Mouse (Mus musculus): ENCODE results near the gene Mrpl58.

Gene Mrpl58

DNA sequence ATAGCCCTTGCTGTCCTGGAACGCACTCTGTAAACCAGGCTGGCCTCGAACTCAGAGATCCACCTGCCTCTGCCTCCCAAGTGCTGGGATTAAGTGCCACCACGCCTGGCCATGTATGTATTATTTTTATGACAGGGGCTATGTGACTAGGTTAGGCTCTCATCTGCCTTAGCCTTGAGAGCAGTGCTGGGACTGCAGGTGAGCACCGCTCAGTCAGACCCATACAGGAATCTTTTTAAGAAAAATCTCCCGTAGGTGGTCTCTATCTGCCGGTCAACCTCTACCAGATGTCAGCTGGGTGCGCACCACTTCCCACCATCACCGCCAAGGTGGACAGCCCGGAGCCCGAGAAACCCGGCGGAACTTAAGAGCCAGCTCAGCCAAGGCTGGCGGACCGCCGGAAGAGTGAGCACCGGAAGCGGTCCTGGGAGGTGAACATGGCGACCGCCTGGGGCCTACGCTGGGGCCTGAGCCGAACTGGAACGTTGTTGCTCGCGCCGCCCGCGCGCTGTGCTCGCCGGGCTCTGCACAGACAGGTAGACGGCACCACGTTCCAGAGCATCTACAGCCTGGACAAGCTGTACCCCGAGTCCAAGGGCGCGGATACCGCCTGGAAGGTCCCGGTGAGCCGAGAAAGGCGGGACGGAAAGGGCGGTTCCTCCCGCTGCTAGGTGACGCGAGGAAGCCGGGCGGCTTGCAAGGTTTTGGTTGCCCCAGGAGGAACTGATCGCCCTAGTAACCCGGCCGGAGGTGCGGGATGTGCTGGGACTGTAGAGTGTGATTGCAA, at the start of gene Mrpl58:
Mrpl58 (plus strand) TSS at position 415 of the 787 bp plus-strand sequence.
- DNase-seq: peak; percentile 73 to 87

DNA sequence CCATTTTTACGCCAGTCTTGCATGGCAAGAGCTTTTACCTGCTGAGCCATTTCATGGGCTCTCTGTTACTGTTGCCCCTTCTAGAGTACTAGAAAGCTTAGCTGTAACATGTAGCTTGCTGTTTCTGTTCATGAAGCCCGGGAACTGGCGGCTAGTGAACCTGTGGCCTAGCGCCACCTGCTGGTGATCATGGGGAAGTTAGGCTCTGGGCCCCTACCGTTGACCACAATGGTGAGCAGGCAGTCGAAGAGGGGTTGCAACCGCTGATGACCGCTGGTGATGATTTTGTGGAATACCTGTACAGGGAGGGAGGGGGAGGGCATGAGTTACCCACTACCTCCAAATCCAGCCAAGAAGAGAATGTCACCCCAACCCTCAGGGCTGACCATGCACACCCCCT, 49.4 kb upstream of the Mrpl58 start:
- DNase-seq: peak in 1 of 2 experiments; percentile 56

DNA sequence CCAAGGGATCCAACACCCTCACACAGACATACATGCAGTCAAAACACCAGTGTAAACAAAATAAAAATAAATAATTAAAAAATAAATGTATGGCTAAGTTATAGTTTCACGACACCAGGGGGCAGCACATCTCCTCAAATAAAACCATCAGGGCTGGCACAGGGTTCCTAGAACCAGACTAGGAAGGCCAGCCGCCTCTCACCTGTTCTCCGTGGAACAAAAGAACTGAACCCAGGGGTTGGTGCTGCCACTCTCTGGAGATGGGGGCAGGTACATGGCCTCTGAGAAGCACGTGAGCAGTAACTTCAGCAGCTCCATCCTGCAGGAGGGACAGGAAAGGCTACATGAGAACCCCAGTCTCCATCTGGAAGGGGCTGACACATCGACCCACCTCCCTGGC, 45.1 kb upstream of the Mrpl58 start:
- DNase-seq: peak in 1 of 2 experiments; percentile 71

DNA sequence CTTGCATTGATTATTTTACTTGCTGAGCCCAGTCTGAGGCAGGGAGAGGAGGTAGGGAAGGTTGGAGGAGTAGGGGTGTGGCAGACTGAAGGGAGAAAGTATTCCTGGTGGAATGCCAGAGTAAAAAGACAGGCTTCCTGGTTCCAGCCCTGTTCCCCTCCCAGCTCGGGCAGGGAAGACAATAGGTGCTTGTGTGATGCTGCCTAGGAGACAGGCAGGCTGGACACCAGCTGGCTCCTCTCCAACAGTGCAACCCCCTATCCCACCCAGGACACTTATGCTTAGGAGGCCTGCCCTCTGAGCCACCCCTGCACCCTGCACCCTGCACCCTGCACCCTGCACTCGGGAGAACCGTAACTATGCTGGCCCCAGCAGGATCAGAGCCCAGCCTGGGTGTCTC, 44.3 kb upstream of the Mrpl58 start:
- no peak for DNase-seq

DNA sequence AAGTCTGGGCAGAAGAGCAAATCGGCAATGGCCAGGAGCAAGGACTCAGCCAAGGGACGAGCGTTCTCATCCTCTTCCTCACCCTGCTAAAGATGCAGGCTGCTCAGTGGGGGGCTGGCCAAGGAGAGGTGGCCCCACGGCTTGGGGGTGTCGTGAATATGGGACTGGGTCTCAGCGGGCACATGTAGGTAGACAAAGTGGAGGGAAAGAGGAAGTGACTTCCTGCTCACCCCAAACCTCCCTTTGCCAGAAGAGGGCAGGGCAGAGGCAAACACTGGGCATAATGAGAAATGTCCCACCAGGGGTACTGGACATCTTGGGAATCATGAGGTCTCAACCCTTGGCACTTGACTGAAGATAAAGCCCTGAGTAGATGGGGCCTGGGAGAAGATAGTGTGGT, 43.8 kb upstream of the Mrpl58 start:
- no peak for DNase-seq

DNA sequence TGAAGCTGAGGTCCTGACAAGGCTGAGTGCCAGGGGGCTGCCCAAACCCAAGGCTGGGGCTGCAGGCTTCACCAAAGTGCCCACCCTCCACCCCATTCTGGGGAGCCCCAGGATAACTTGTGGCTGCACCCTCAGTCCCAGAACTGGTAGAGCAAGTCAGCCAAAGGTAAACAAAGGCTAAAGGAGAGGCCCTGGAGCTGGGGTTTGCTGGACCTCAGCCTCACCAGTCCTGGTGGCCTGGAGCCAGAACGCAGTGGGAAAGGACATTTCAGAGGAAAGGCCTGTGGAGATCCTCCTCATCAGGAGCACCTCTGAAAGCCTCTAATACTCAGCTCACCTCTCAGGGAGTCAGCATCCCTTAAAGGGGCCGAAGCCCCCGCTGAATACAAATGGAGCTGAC, 39.4 kb upstream of the Mrpl58 start:
- no peak for DNase-seq

DNA sequence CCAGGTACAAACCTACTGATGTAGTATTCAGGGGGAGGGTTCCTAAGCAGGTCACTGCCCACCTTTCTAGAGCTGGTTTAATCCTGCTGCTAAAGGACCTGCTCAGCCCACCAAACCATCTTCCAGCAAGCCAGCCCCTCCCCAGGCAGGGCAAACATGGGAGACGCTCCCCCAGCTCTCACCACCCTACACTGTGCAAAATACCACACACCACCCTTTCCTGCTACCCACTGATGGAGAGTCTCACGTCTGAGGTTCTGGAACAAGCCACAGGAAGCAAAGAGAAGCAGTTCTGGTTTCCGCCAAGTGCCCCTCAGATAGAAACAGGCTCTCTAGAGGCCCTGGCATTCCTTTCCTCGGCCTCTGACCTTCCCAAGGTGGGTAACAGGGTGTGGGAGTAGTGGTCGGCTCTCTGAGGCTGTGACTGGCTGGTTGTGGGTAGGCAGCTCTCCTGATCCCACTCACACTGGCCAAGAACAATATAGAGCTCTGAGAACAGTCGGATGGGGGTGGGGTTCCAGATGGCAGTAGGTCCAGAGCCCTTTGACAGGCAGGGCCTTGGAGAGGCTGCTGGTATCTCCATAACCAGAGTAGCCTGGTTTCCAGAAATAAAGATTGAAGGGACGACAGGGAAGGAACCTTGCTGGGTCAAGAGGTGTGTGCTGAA, 37.4 kb upstream of the Mrpl58 start:
- no peak for DNase-seq

DNA sequence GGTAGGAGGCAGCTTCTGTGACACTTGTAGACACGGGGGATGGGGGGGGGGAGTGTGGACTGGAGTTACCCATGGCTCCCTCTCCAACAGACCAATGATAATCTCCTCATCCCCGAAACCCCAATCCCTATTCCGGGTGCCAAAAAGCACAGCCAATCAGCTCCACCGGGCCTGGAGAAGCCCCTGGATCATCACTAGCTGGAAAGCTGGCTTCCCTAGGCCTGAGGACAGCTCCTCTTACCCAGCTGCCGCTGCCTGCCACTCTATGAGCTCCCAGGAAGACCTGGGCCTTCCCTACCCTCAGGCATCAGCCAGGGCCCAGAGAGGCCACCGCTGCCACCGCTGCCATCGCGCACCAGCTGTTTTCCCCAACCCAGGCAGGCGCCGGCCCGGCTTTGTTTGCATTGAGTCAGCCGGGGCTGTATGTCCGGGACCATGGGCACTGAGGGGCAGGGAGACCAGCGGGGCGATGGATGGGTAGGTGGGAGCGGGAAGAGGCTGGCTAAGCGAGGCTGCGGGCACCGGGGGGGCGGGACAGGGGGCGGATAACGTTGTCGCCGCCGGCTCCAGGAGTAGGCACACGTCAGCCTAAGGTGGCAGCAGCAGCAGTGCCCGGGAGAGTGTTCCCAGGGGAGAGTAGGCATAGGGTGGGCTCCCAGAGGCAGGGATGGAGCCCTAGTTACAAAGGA, 36.7 kb upstream of the Mrpl58 start:
- no peak for DNase-seq

DNA sequence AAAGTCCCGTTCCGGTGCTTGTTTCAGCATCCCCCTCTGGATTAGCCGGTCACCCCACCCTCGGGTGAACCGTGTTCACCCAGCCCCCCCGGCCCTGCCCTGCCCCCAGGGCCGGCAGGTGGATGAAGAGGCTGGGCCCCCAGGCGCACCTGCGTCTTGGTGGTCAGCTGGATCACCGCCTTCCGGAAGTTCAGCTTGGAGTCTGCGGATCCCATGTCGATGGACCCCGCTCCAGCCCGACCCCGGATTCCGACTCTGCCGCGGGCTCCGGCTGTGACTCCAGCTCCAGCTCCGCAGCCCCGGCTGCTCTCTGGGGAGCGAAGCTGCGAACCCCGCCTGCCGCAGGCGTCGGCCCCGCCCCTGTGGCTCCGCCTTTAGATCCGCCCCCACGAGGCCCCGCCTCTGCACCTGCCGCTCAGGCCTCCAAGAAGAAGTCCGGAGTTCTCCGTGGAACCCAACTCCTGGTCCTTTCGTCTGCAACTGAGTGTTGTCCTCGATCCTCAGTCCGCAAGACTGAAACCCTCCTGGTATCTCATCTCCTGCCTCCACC, 36.1 kb upstream of the Mrpl58 start, which contains the start of gene Hid1:
Hid1 (minus strand) TSS at position 362 of the 550 bp plus-strand sequence.
- peak; percentile 67 to 82 for DNase-seq

DNA sequence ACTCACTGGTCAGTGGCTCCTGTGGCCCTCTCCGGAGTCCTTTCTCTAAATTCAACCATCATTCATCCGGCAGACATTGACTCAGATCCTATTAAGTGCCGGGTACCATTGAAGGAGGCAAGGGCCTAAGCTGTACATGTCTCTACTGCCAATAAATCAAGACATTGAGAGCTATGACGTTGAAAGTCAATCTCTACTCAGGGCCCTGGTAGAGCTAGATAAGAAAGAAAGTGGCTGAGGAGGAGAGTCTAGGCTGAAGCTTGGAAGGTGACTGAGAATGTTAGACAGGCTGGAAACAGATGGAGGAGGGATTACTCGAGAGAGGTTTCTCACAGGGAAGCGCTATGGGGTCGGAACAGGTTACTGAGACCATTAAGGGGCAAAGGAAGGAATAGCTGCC, 33.2 kb upstream of the Mrpl58 start:
- DNase-seq: no peak

DNA sequence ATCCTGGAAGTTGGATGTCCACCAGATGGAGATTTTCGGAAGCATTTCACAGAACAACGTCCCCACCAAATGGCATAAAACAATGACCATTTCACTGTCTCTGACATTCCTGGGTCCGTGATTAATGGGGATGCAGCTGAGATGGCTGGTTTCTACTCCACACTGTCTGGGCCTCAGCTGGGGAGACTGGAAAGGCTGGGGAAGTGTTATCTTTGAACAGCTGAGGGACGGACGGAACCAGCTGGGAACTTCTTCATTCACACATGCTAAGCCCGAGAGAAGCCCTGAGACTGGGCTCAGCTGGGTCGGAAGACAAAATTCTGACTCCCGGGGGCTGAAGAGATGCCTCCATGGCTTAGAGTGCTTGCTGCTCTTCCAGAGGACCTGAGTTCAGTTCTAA, 32.2 kb upstream of the Mrpl58 start:
- no peak for DNase-seq

DNA sequence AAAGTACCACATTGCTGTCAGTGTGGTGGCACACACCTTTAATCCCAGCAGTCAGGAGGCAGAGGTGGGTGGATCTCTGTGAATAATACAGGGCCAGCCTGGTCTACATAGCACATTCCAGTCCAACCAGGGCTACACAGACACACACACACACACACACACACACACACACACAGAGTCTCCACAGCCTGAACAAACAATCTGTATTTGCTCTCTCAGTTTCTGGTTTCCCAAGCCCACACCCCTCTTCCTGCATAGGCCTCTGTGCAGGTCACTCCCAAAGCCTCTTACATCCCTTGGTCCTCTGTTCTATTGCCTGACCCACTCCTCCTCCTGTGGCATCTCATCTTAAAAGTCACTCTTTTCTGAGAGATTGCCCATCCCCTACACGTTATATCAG, 31.5 kb upstream of the Mrpl58 start:
- DNase-seq: no peak

DNA sequence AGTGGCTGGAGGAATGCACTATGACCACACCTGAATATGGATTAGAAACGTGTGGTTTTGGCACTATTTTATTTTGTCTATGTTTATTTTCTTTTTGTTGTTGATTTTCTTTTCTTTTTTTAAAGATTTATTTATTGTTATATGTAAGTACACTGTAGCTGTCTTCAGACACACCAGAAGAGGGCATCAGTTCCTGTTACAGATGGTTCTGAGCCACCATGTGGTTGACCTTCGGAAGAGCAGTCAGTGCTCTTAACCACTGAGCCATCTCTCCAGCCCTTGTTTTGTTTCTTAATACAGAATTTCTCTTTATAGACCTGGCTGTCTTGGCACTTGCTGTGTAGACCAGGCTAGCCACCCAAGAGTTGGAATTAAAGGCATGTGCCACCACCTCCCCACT, 30.8 kb upstream of the Mrpl58 start:
- no peak for DNase-seq

DNA sequence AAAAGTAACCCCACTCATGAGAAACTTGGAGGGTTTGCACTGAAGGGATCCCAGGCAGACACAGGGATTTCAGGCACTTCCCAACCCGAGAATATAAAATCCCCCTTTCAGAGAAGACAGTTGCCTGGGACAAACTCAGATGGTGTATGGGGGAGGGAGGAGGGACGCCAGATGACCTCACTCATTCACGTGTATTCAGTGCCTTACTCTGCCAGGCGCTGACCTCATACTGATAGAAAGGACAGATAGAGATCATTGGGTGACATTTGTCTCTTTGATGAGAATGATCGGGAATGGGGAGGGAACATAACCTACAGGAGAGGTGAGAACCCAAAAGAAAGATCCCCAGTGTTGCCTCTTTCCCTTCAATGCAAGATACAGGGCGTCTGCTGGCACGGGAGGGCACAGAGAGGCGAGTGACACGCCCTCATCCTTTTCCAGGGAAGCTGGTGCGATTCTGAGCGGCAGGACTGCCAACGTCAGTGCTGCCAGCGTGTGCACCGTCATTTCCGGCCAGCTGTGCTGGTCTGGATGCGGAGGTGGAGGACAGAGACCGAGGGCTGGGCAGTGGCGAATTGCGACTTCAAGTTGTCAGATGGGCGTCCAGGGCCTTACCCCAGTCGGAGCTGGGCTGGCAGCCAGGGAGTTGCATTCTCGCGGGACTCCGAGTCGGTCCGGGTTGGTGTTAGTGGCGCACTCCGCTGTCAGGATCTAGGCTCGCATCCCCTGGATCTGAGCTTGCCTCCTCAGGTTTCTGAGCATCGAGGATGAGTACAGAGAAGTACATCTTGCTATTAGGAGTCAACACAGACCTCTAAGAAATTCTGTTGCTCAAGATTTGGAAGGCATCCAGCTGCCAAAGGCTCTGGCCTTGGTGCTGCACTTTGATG, 29.5 kb upstream of the Mrpl58 start:
- no peak for DNase-seq

DNA sequence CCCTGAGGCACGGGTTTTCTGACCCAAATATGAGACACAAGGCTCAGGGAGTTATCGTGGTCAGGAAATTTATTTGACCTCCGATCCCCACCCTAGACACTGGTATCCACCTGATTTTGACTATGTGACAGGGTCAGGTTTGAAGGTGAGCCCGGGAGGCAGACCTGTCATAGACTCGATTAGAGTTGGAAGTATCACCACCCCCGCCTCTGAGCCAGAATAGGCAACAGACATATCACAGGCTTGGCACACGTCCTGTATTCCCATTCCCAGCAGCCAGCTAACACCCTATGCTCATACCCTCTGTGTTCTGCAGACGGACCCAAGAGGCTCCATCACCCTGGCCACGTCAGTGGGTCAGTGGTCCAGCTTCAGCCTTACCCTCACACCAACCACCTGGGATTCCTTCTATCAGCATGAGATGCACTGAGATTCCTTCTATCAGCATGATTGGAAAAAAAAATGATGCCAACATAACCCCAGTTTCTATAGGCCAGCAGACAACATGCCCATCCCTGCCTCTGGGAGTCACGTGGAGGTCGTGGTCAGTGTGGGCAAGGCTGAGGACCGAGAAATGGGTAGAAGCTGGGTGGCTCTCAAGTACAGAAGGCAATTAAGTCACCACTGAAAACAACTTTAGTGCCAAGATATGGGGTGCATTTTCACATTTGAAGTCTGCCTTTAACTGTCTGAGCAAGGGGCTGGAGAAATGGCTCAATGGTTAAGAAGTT, 28.7 kb upstream of the Mrpl58 start:
- no peak for DNase-seq

DNA sequence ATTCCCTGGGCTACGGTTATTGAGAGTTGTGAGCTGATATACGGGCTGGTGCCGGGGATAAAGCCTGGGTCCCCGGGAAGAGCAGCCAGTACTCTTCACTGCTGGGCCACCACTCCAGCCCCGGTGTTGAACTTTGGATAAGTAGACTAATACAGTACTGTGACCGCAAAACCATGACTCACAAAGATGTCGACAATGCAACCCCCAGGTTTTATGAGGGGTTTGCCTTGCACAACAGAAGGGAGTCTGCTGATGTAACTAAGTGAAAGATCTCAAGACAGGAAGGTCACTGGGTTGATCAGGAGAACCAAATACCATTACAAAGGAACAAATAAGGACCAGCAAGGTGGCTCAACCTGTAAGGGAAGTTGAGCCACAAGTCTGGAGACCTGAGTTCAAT, 26.8 kb upstream of the Mrpl58 start:
- DNase-seq: no peak

DNA sequence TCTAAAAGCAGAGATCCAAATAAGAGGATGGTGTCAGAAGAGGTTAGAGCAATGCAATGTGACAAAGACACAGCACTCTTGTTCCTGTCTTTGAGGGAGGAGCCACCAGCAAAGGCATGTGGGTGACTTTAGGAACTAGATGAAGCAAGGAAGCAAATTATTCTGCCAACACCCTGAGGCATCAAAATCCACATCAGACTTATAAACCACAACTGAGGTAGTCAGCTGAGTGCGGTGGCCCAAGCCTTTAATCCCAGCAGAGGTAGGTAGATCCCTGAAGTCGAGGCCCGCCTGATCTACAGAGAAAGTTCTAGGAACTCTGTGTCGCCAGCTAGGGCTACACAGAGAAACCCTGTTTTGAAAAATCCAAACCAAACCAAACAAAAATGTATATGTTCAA, 26.3 kb upstream of the Mrpl58 start:
- no peak for DNase-seq

DNA sequence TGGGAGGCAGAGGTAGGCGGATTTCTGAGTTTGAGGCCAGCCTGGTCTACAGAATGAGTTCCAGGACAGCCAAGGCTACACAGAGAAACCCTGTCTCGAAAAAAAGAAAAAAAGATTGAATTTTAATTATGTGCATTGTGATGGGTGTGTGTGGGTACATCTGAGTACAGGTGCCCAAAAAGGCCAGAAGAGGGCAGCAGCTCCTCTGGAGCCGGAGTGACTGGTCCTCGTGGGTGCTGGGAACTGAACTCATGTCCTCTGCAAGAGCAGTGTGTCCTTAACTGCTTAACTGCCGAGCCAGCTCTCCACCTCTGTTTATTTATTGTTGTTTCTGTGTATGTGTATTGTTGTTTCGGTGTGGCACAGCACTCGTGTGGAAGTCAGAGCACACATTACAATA, 25.7 kb upstream of the Mrpl58 start:
- no peak for DNase-seq

DNA sequence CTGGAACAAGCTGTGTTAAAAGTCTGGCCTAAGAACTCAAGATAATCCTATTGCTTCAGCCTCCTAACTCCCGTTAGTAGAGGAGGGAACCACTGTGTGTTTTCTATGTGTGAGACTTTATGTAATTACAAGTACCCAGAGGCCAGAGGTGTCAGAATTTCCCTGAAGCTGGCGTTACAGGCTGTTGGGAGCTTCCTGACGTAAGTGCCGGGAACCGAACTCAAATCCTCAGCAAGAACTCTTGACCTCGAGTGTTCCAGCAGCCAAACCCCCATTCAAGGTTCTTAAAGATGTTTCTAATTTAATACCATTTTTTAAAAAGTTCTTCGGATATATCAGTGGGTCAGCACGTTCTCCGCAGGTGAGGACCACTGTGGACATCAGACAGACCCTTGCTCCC, 22.3 kb upstream of the Mrpl58 start:
- DNase-seq: no peak

DNA sequence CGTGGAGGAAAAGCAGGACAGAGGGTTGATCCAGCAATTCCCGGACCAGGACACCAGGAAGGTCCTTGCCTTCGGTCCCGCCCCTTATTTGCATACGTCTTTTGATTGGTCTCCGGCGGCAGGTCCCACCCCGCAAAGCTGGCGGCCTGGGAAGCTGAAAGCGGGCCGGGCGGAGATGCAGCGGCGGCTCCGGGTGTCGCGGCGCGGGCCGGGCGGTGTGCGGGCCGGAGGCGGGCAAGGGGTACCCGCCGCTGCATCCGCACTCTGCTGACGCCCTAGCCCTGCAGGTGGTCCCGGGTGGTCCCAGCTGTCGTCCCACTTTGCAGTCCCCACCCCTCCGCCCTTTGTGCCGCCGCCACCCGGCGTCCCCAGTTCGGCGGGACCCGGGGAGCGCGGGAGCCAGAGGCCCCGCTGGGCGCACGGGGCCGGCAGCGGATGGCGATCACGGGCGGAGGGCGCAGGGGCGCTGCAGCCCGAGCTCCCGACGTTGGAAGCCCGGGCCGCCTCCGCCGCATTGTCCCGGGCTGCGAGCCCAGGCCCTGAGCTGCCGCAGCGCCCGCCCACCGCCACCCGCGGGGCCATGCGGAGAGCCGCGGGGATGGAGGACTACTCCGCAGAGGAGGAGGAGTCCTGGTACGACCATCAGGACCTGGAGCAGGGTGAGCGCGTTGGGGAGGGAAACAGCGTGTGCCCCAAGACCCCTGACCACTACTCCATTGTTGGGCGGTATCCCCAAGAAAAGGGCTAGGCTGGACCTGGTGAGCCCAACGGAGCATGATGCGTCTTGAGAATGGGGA, 21.6 kb upstream of the Mrpl58 start, which contains the start of gene Cdr2l:
Cdr2l (plus strand) TSS at position 174 of the 797 bp plus-strand sequence.
- peak; percentile 30 to 39 for DNase-seq

DNA sequence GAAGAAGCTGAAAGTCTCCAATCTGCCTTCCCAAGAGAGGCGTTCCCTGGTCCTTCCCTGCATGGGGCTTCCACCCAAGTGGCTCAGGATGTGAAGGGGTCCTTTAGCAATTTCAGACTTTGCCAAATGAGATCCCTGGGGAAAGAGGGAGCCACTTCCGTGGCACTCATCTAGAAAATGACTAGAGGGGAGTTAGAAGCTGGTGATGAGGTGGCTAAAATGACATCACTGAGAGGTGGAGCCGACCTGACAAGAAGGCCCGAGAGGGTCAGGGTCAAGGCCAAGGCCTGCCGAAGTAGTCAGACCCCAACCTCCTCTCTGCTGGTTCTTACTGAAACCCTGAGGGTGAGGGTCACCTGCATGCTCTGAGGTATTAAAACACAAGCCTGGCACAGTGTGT, 20.7 kb upstream of the Mrpl58 start:
- DNase-seq: no peak

Data from spleen, adult 18-20 months (tissue).